Mouse (Mus musculus): ENCODE measurements at regions not wholly inside any gene's neighbourhood (a gene's known extent, or its start where the extent isn't known, plus 50 kb on each side); places are given as distances from the start of the nearest gene placed in this dataset.

GRCm38 (mm10) chr16:49278478-49278877, 221.2 kb downstream of the Myh15 start:
- DNase-seq (ENCODE audit: low read depth, low spot score) = peak; percentile 82

- DNase-seq (ENCODE audit: low read depth, low spot score) = peak; percentile 61
Measured at GRCm38 (mm10) chr16:49288096-49288714, 230.9 kb downstream of the Myh15 start.

GRCm38 (mm10) chr16:49289200-49290079, 232.2 kb downstream of the Myh15 start:
- peak; percentile 93 for DNase-seq (ENCODE audit: low read depth, low spot score)

GRCm38 (mm10) chr16:49303612-49304307, 246.5 kb downstream of the Myh15 start:
- no peak for DNase-seq (ENCODE audit: low read depth, low spot score)

GRCm38 (mm10) chr16:49304354-49304753, 247.1 kb downstream of the Myh15 start:
- DNase-seq (ENCODE audit: low read depth, low spot score) = no peak

- peak; percentile 75 for DNase-seq (ENCODE audit: low read depth, low spot score)
Measured at GRCm38 (mm10) chr16:49317061-49317460, 259.8 kb downstream of the Myh15 start.

GRCm38 (mm10) chr16:49319047-49319678, 261.9 kb downstream of the Myh15 start:
- DNase-seq (ENCODE audit: low read depth, low spot score) = peak; percentile 40

GRCm38 (mm10) chr16:49319774-49320173, 262.5 kb downstream of the Myh15 start:
- no peak for DNase-seq (ENCODE audit: low read depth, low spot score)

GRCm38 (mm10) chr16:49321951-49322350, 264.7 kb downstream of the Myh15 start:
- DNase-seq (ENCODE audit: low read depth, low spot score) = peak; percentile 48

- DNase-seq (ENCODE audit: low read depth, low spot score) = no peak
Measured at GRCm38 (mm10) chr16:49330725-49331386, 273.6 kb downstream of the Myh15 start.

GRCm38 (mm10) chr16:49332107-49332722, 274.9 kb downstream of the Myh15 start:
- peak; percentile 62 for DNase-seq (ENCODE audit: low read depth, low spot score)

- DNase-seq (ENCODE audit: low read depth, low spot score) = peak; percentile 67
Measured at GRCm38 (mm10) chr16:49335916-49336315, 278.6 kb downstream of the Myh15 start.

GRCm38 (mm10) chr16:49337948-49338347, 280.7 kb downstream of the Myh15 start:
- no peak for DNase-seq (ENCODE audit: low read depth, low spot score)

- peak; percentile 63 for DNase-seq (ENCODE audit: low read depth, low spot score)
Measured at GRCm38 (mm10) chr16:49358404-49358803, 301.1 kb downstream of the Myh15 start.

GRCm38 (mm10) chr16:49361731-49362130, 304.4 kb downstream of the Myh15 start:
- no peak for DNase-seq (ENCODE audit: low read depth, low spot score)

GRCm38 (mm10) chr16:49369450-49369849, 312.2 kb downstream of the Myh15 start:
- DNase-seq (ENCODE audit: low read depth, low spot score) = peak; percentile 45

- no peak for DNase-seq (ENCODE audit: low read depth, low spot score)
Measured at GRCm38 (mm10) chr16:49375108-49375507, 317.8 kb downstream of the Myh15 start.

- DNase-seq (ENCODE audit: low read depth, low spot score) = peak; percentile 19
Measured at GRCm38 (mm10) chr16:49378917-49379473, 320.0 kb upstream of the Ift57 start.

- DNase-seq (ENCODE audit: low read depth, low spot score) = peak; percentile 16
Measured at GRCm38 (mm10) chr16:49388135-49388534, 310.9 kb upstream of the Ift57 start.
